8 mouse cellular contexts compared by ENCODE assay signal in genomic region chr1:131085957-131086739, GRCm38 (mm10). TPM values are rescaled to one million over a fixed set of nuclear protein-coding genes. Genes with fewer than 3 reads are reported as not detected.
DNase-seq lines count a peak whose midpoint lies in the region; ATAC-seq and TF ChIP-seq lines count a peak whose summit lies in the region.
"Had no signal": no experiment of that assay in that cellular context is flagged by ENCODE, and none has a peak within 500 bp of the region (broad histone marks: within the 10 kb centered on the region; RNA-seq: fewer than 3 reads in every experiment).

No protein-coding gene starts in this region.

- no peak for TF ChIP-seq CTCF in cerebellum, adult 2 months (IDR thresholded peaks at IDR 0.05; ENCODE audit: borderline replicate concordance, insufficient read depth, low read depth, low read length)

- H3K27ac ChIP-seq in limb, embryonic 13.5 days, result no peak overlapping the region
- H3K27ac ChIP-seq in limb, embryonic 10.5 days, result no peak overlapping the region
- peak overlapping the region; percentile 78 for H3K27ac ChIP-seq in forebrain, embryonic 12.5 days
- peak overlapping the region; percentile 66 for H3K27ac ChIP-seq in hindbrain, embryonic 16.5 days (ENCODE audit: low read depth, low read length)
- H3K27ac ChIP-seq in neural tube, embryonic 13.5 days (replicated peaks), result peak overlapping the region; percentile 69
- H3K27ac ChIP-seq in cerebellum, adult 2 months (ENCODE audit: insufficient read depth, low read length), result no peak overlapping the region

- H3K27me3 ChIP-seq in limb, embryonic 13.5 days, result no peaks in the 10 kb centered on the region
- no peaks in the 10 kb centered on the region for H3K27me3 ChIP-seq in limb, embryonic 10.5 days (ENCODE audit: low read depth, poor library complexity, severe bottlenecking)
- no peaks in the 10 kb centered on the region for H3K27me3 ChIP-seq in forebrain, embryonic 12.5 days
- no peaks in the 10 kb centered on the region for H3K27me3 ChIP-seq in hindbrain, embryonic 16.5 days (replicated peaks; ENCODE audit: control insufficient read depth, insufficient read depth, low read length)
- no peaks in the 10 kb centered on the region for H3K27me3 ChIP-seq in neural tube, embryonic 13.5 days
- no peaks in the 10 kb centered on the region for H3K27me3 ChIP-seq in cerebellum, adult 2 months (ENCODE audit: control insufficient read depth, insufficient read depth, low read length)

- TF ChIP-seq POLR2A in cerebellum, adult 2 months (IDR thresholded peaks at IDR 0.05; ENCODE audit: borderline replicate concordance, insufficient read depth, low read length), result no peak

- H3K9me3 ChIP-seq in limb, embryonic 13.5 days, result no peaks in the 10 kb centered on the region
- H3K9me3 ChIP-seq in limb, embryonic 10.5 days (replicated peaks), result no peaks in the 10 kb centered on the region
- H3K9me3 ChIP-seq in forebrain, embryonic 12.5 days, result no peaks in the 10 kb centered on the region
- no peaks in the 10 kb centered on the region for H3K9me3 ChIP-seq in hindbrain, embryonic 16.5 days (ENCODE audit: control insufficient read depth, low read length)
- no peaks in the 10 kb centered on the region for H3K9me3 ChIP-seq in neural tube, embryonic 13.5 days

- no peak overlapping the region for H3K4me3 ChIP-seq in limb, embryonic 13.5 days
- no peak overlapping the region for H3K4me3 ChIP-seq in limb, embryonic 10.5 days
- H3K4me3 ChIP-seq in forebrain, embryonic 12.5 days (replicated peaks), result no peak overlapping the region
- H3K4me3 ChIP-seq in hindbrain, embryonic 16.5 days (ENCODE audit: low read length), result no peak overlapping the region
- no peak overlapping the region for H3K4me3 ChIP-seq in neural tube, embryonic 13.5 days
- no peak overlapping the region for H3K4me3 ChIP-seq in cerebellum, adult 2 months (replicated peaks; ENCODE audit: insufficient read depth, low read depth, low read length)

- ATAC-seq in limb, embryonic 13.5 days (ENCODE audit: low FRiP score, low read depth), result no peak
- ATAC-seq in forebrain, embryonic 12.5 days (ENCODE audit: low FRiP score), result peak; percentile 24; the same call in 1 of the 2 replicates
- peak; percentile 47 for ATAC-seq in hindbrain, embryonic 16.5 days
- ATAC-seq in neural tube, embryonic 13.5 days (ENCODE audit: low read depth), result peak; percentile 41; the same call in 1 of the 2 replicates

- no peak for DNase-seq in limb, embryonic 10.5 days (ENCODE audit: low spot score)
- no peak for DNase-seq in cerebellum, adult 2 months
- no peak for DNase-seq in adrenal gland, adult 8-10 months
- DNase-seq: thymus, postnatal 25 days had no signal

- WGBS in limb, embryonic 13.5 days, result 17% methylated on average over 4 of the region's 4 CpGs
- 22% methylated on average over 4 of the region's 4 CpGs for WGBS in limb, embryonic 10.5 days
- 10% methylated on average over 4 of the region's 4 CpGs for WGBS in forebrain, embryonic 12.5 days
- 7% methylated on average over 4 of the region's 4 CpGs for WGBS in hindbrain, embryonic 16.5 days
- WGBS in neural tube, embryonic 13.5 days, result 13% methylated on average over 4 of the region's 4 CpGs
- 29% methylated on average over 4 of the region's 4 CpGs for WGBS in cerebellum, adult 2 months

- 0 out of 2 replicates have a peak overlapping the region, but pooled peaks have one; percentile 20 for H3K9ac ChIP-seq in limb, embryonic 13.5 days
- no peak overlapping the region for H3K9ac ChIP-seq in forebrain, embryonic 12.5 days
- H3K9ac ChIP-seq in hindbrain, embryonic 16.5 days (ENCODE audit: low read depth, low read length), result no peak overlapping the region
- no peak overlapping the region for H3K9ac ChIP-seq in neural tube, embryonic 13.5 days

- H3K4me2 ChIP-seq in limb, embryonic 13.5 days (replicated peaks), result 0 out of 2 replicates have a peak overlapping the region, but pooled peaks have one; percentile 12
- peak overlapping the region; percentile 11; the same call in 1 of the 2 replicates for H3K4me2 ChIP-seq in forebrain, embryonic 12.5 days
- H3K4me2 ChIP-seq in hindbrain, embryonic 16.5 days (ENCODE audit: low read length), result no peak overlapping the region
- H3K4me2 ChIP-seq in neural tube, embryonic 13.5 days, result peak overlapping the region; percentile 24; the same call in 1 of the 2 replicates

- H3K36me3 ChIP-seq in limb, embryonic 13.5 days, result no peaks in the 10 kb centered on the region
- no peaks in the 10 kb centered on the region for H3K36me3 ChIP-seq in limb, embryonic 10.5 days
- no peaks in the 10 kb centered on the region for H3K36me3 ChIP-seq in forebrain, embryonic 12.5 days (replicated peaks)
- no peaks in the 10 kb centered on the region for H3K36me3 ChIP-seq in hindbrain, embryonic 16.5 days (ENCODE audit: control insufficient read depth, insufficient read depth, low read length)
- no peaks in the 10 kb centered on the region for H3K36me3 ChIP-seq in neural tube, embryonic 13.5 days

- H3K4me1 ChIP-seq in limb, embryonic 13.5 days, result peaks cover 81% of the 10 kb centered on the region
- peaks cover 75% of the 10 kb centered on the region for H3K4me1 ChIP-seq in limb, embryonic 10.5 days
- peaks cover 87% of the 10 kb centered on the region for H3K4me1 ChIP-seq in forebrain, embryonic 12.5 days
- peaks cover 41% of the 10 kb centered on the region for H3K4me1 ChIP-seq in hindbrain, embryonic 16.5 days (ENCODE audit: control insufficient read depth, insufficient read depth, low read depth, low read length)
- peaks cover 93% of the 10 kb centered on the region for H3K4me1 ChIP-seq in neural tube, embryonic 13.5 days (replicated peaks)
- H3K4me1 ChIP-seq in cerebellum, adult 2 months (ENCODE audit: control insufficient read depth, insufficient read depth, low read length), result peaks cover 21% of the 10 kb centered on the region

RNA-seq across cellular contexts. Expression of gene Mapkapk2, which starts 11.5 kb away (rescaled TPM):
- polyA plus RNA-seq in limb, embryonic 13.5 days (2015; fragmentation: Nextera tagmentation; extraction: Ambion mirVana), result 42.7 and 43.3 TPM in 2 replicates
- polyA plus RNA-seq in limb, embryonic 10.5 days (2016; fragmentation: Nextera tagmentation; extraction: Ambion mirVana), result 46.8 and 47.9 TPM in 2 replicates
- polyA plus RNA-seq in forebrain, embryonic 12.5 days (2016; fragmentation: Nextera tagmentation; extraction: Ambion mirVana), result 51.0 and 55.3 TPM in 2 replicates
- 9.1 and 15.7 TPM in 2 replicates for polyA plus RNA-seq in hindbrain, embryonic 16.5 days (2015; fragmentation: Nextera tagmentation; extraction: Ambion mirVana)
- polyA plus RNA-seq in neural tube, embryonic 13.5 days (2015; fragmentation: Nextera tagmentation; extraction: Ambion mirVana), result 22.3 and 22.7 TPM in 2 replicates
- 34.0 and 35.8 TPM in 2 replicates for polyA plus RNA-seq in cerebellum, adult 2 months (2012; rRNA removed)
- 100 to 1,000 TPM; 155 to 174 (median 159) TPM for total RNA-seq in adrenal gland, adult 8-10 months (2022)

RNA-seq across cellular contexts. Expression of gene Dyrk3, which starts 52.0 kb away (rescaled TPM):
- polyA plus RNA-seq in limb, embryonic 13.5 days (2015; fragmentation: Nextera tagmentation; extraction: Ambion mirVana), result 2.9 and 3.0 TPM in 2 replicates
- polyA plus RNA-seq in limb, embryonic 10.5 days (2016; fragmentation: Nextera tagmentation; extraction: Ambion mirVana), result 5.5 and 5.8 TPM in 2 replicates
- polyA plus RNA-seq in forebrain, embryonic 12.5 days (2016; fragmentation: Nextera tagmentation; extraction: Ambion mirVana), result 20.9 and 21.8 TPM in 2 replicates
- polyA plus RNA-seq in hindbrain, embryonic 16.5 days (2015; fragmentation: Nextera tagmentation; extraction: Ambion mirVana), result 12.2 and 14.5 TPM in 2 replicates
- 12.8 and 17.3 TPM in 2 replicates for polyA plus RNA-seq in neural tube, embryonic 13.5 days (2015; fragmentation: Nextera tagmentation; extraction: Ambion mirVana)
- polyA plus RNA-seq in cerebellum, adult 2 months (2012; rRNA removed), result 2.9 and 4.1 TPM in 2 replicates
- total RNA-seq in adrenal gland, adult 8-10 months (2022), result 1 to 10 TPM; 4.9 to 9.5 (median 6.3) TPM

Comparison
In these comparisons a context has a peak if more than half of its experiments do, and no peak if none do; other contexts are left out.
1. H3K27ac ChIP-seq: peak in forebrain, embryonic 12.5 days (single experiment), hindbrain, embryonic 16.5 days (single experiment) and neural tube, embryonic 13.5 days (single experiment); none in limb, embryonic 13.5 days (single experiment), limb, embryonic 10.5 days (single experiment) and cerebellum, adult 2 months (single experiment).